Mouse (Mus musculus) neutrophil, adult 5-6 weeks (primary cell): Measurements from ENCODE around the gene Trmt61a. TPM values are rescaled to one million over a fixed set of nuclear protein-coding genes. Genes with fewer than 3 reads are reported as not detected.

Experiments
- ATAC-seq: fragments of 151-379, 151-347 bp; 2 replicates; pipeline ENCODE4 v1.8.0; 2017; ENCODE audit warnings: mild to moderate bottlenecking, moderate TSS enrichment; ENCODE audit not compliant: insufficient number of reproducible peaks, poor library complexity, low FRiP score, severe bottlenecking; ENCODE audit errors: extremely low read depth
- total RNA-seq: library from RNA; stranded (forward); fragments of 200-1000 nt; gene quantifications from 2 replicates; pipeline ENCODE4 v1.2.3, GENCODE M21; 2017

Gene Trmt61a
- total RNA-seq, 1 experiment from 2014 or later, result 3.6 TPM

DNA sequence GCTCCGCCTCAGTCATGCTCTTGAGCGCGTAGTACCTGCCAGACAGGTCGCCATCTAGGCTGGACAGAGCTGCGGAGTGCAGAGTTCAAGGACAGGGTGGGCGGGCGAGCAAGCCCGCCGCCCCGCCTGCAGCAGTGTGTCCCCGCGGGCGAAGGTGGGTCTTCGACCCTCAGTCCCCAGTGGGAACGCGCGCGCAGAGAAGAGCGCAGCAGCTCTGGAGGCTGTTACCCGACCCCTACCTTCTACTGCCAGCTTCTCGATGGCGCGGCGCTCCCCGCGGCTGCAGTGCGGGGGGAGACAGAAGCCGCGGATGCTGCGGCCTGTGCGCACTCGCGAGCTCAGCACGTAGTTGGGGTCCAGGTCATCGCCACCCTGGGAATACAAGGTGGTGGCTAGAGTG is 6.9 kb upstream of the Trmt61a start:
- ATAC-seq, result no peak

DNA sequence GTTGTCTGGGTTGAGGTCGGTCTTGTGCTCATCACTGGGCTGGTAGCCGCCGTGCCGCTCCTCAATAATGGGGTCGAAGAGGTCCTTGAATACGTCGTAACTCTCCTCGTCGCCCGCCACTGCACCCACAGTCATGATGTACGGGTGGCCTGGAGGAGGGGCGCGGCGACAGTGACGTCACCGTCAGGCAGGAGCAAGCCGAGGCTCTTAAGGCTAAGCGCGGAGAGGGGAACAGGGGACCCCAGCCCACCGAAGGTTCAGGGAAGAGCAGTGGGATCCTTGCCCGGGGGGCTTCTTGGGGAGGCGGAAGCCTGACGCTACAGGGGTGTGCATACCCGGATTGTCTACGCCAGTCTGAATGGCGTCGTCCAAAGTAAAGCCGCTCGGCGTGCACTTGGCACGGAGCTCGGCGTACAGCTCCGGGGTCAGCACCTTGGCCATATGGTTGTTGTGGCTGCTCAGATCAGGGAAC is 6.4 kb upstream of the Trmt61a start:
- peak; percentile 21; the same call in 1 of the 2 replicates for ATAC-seq

DNA sequence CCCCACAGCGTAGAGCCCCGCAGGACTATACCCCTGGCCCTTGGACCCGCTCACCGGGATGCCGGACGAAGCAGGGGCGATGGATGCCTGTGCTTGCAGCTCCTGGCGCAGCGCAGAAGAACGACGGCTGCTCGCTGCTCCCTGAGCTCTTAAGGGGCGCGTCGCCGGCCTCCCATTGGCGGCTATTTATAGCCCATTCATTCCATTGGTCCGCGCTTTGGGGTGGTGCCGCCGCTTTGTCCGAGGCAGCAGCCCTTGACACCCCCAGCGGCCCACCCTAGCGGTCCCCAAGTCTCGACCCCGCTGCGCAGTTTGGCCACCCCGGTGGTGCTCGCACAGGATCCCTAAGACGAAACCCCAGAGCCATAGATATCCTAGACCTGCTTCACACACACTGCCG is 5.7 kb upstream of the Trmt61a start, which contains the start of gene Ckb:
Gene Ckb, minus strand, starts transcription at position 163 of the 400 bp plus-strand sequence.
- ATAC-seq, result no peak

DNA sequence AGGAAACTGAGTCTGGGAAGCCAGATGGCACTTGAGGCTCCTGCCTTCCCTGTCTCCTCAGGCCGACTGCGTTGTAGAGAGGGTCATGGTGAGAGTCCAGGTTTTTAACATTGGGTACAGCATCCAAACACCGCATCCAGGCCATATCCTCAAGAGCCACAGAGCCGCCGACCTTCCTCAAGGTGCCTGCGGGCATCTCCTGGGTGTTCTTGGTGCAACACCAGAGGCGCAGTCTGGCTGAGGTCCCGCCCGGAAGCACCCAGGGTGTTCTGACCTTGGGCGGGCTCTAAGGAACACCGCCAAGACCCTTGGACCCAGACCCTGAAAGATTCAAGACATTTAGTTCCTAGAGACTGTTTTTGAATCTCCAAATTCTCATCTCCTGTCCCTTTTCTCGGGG is 5.3 kb upstream of the Trmt61a start:
- ATAC-seq, result no peak

DNA sequence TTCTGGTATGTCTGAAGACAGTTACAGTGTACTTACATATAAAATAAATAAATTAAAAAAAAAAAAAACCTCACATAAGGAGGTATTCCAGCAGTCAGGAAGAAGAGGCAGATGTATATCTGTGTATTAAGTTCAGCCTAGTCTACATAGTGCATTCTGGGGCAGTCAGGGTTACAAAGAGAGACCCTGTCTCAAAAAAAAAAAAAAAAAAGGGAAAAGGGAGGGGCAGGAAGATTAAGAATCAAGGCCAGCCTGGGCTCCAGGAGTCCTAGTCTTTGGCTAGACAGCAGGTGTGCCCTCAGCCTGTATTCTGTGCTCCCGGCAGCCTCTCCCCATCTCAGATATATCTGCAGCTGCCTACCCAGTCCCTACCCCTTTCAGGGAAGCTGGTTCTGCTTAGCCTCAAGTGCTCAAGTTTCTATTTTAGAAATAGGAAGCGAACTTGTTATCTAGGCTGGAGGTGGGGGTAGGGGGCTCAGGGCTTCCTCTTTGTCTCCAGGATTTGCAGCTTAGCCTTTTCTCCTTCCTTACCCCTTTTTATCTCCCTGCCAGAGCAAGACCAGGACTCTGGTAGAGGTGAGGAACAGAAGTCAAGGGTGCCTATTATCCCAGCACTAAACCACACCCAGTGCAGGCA is 2.9 kb upstream of the Trmt61a start:
- no peak for ATAC-seq

DNA sequence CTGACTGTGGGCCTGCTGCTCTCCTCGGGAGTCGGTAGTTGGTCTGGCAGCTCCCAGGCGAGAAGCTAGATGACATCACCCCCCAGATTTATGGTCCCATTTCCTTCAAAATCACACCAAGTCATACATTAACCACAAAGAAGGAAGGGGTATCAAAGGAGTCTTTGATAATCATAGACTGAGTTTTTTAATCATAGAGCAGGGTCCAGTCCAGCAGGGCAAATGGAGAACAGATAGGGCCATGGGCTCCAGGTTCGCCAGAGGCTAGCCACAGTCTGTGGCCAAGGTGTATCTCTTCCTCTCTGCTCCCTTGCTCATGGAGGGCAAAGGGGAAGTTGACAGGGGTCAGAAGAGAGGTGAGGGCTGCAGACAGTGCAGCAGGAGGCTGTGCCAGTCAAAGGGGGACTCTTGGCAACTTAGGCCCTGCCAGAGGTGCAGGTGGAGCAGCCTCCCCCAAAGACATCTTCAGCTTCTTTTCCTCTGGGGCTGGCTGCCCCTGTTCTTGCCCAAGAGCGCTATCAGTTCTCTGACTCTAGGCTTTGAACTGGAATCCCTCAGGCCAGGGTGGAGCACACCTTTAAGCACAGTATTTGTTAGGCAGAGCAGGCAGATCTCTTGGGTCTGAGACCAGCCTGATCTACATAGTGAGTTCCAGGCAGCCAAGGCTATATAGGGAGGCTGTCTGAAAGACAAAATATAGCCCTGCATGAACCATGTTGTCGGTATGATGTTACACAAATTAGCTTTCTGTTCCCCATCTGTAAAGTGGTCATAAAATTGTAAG is 1.9 kb upstream of the Trmt61a start:
- ATAC-seq, result no peak

DNA sequence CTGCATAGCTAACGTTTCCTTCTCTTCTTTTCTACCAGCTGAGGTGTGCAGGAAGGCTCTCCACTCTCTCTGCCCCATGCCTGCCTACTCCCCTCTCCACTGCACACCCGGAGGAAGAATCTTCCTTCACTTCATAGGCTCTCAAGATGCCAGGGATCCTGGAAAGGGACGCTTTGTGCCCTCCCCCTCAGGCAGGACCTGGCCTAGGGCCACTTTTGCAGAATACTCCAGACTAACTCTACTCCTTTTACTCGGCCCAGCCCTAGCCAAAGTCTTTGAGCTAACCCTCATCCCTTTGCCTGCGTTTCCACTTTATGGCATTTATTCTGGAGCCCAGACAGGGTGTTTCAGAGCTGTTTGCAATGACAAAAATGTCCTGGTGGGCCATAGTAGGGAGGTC is 484 bp upstream of the Trmt61a start:
- ATAC-seq, result no peak

DNA sequence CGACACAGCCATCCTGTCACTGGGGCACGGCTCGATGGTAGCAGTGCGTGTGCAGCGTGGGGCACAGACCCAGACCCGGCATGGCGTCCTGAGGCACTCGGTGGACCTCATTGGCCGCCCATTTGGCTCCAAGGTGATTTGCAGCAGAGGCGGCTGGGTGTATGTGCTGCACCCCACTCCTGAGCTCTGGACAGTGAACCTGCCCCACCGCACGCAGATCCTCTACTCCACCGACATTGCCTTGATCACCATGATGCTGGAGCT is 697 bp downstream of the Trmt61a start:
- no peak for ATAC-seq

DNA sequence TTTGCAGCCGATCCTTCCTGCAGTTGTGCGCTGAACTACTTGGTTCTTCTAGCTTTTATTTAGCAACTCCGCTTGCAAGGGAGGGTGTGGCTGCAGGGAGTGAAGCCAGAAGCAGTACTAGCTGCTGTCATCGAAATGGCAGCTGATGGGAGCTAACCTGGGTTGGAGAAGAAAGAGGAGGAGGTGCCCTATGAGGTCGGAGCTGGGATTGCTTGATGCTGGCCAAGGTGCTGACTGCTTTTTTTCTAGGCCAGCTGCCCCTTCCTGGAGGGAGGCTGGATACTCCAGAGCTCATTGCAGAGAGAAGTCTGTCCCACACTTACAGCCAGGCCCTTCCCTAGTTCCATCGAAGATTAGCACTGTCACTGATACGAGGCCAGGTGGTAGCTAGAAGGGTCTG is 1.1 kb downstream of the Trmt61a start:
- no peak for ATAC-seq

DNA sequence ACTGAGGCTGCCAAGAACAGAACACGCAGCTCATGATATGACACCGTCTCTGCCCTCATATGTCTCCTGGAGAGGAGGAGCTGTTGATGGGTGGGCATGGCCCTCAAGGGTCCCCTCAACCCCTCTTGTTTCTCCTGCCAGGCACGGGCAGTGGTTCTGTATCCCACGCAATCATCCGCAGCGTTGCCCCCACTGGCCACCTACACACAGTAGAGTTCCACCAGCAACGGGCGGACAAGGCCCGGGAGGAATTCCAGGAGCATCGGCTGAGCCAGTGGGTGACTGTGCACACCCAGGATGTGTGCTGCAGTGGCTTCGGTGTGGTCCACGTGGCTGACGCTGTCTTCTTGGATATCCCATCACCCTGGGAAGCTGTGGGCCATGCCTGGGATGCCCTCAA is 2.8 kb downstream of the Trmt61a start:
- ATAC-seq, result no peak

DNA sequence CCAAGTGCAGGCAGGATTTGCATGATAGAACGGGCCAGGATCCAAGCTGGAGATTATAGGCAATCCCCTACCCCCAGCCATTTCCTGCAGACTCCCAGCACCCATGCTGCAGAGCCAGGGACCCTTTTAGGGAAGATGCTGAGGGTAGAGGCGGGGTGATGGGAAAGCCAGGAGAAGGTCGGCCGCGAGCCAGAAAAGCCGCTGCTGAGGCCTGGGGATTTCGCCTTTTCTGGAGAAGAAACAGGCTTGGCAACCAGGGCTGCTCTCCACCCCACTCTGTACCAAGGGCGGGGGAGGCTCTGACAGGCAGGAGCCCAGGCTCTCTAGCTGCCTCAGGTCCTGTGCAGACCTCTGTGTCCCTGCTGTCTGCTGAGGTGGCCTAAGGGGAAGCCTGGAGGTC is 3.4 kb downstream of the Trmt61a start:
- ATAC-seq, result no peak

DNA sequence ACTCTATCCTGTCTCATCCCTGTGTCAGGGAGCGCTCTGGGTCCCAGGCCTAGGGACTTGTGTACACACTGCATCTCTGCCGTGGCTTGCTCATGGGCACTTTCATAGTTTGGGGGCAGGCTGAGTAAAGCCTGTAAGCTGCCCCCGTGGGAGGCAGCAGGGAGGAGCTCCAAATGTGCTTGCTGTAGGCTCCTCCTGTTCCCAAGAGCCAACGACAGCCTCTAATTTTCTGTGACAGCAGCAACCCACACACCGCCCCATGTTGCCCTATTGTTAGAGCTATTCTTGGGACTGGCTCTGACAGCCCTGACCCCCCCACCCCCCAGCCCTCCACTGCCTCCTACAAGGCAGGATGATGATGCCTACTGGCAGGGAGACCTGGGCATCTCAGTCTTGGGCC is 4.1 kb downstream of the Trmt61a start:
- no peak for ATAC-seq

DNA sequence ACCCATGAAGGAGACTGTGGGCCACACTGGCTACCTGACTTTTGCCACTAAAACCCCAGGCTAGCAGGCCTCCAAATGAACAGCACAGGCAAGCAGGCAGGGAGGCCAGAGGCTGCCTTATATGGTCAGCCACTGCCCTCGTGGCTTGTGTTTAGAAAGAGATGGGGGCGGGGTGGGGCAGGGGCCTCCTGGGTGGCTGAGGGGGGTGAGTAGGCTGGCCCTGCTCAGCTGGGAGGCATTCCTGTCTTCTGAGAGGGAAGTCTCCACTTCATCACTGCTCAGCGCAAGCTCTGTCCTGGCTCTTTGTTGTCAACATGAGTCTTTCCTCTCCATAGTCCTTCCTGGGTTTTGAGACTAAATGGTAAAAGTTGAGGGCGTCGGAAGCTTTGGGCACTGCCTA is 4.9 kb downstream of the Trmt61a start:
- ATAC-seq, result no peak

DNA sequence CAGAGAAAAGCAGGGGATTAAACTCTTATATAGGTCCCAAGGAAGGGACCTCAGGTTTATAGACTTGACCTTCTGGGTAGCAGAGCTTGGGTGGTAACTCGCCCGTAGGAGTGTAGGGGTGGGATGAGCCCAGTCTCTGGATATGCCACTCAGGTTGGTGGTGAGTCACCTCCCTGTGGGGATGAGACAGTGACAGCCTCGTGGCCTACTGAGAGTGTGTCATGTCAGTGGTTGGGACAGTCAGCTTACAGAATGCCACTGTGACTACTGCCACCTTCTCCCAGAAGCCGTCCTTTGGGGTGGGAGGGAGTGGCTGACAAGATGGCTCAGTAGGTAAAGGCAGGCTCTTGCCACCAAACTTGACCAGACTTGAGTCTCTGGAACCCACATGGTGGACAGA is 8.5 kb downstream of the Trmt61a start:
- no peak for ATAC-seq

DNA sequence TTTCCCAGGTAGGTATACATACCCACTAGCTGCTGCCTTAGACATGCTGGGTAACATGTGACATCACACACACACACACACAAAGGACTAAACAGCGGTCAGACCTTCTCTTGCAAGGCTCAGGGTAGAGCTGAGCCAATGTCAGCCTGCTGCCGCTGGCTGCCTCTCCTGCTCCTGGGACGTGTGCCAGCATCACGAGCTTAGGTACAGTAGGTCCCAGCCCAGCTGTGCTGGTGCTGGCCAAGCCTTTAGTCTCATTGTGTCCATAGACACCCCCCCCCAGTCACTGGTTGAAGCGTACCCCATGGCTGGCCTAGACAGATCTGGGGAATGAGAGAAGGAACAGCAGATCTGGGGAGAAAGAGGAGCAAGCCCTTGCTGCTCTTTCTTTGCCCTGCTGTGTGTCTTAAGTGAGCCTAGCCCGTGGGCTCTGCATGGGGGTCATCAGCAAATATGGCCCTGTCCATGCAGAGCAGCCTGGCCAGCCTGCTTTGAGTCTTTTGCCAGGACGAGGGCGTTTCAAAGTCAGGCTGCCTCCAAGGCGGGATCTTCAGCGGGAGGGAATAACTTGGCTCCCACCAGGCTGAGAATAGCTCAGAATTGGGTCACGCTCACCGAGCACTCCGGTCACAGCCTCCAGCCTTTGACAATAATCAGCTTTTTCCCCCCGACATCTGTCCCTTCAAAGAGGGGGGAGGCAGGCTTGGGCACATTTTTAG is 9.6 kb downstream of the Trmt61a start:
- ATAC-seq, result no peak

DNA sequence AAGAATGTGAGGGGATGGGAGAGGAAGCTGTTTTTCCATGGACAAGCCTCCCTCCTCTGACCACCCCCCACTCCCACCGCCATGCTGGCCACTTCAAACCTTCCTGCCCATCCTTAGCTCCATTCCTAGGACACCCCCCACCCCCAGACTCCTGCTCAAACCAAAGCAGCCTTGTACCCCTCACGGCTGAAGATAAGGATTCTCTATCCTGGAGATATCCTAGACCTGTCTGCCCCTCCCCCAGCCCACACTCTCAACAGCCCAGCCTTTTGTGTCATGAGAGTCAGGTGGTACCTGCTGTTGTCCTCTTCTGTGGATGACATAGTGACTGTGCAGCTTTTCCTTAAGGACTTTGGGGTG is 10.1 kb downstream of the Trmt61a start:
- no peak for ATAC-seq

DNA sequence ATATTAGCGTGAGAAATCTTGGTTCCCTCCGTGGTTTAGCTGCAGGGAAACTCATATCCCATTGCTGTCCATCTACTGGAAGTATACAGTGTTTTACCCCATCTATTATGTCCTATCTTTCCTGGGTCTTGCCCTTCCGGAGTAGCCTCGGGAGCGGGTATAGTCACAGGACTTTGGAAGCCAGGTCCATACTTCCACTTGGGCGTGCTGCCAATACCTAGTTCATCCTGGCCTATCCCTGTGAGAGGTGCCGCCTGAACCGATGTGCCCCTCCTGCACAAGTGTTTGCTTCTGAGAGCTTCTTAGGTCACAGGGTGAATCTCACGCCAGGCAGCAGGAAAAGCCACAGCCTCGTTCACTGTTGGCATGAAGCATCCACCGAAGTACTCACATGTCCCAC is 11.5 kb downstream of the Trmt61a start:
- ATAC-seq, result no peak

DNA sequence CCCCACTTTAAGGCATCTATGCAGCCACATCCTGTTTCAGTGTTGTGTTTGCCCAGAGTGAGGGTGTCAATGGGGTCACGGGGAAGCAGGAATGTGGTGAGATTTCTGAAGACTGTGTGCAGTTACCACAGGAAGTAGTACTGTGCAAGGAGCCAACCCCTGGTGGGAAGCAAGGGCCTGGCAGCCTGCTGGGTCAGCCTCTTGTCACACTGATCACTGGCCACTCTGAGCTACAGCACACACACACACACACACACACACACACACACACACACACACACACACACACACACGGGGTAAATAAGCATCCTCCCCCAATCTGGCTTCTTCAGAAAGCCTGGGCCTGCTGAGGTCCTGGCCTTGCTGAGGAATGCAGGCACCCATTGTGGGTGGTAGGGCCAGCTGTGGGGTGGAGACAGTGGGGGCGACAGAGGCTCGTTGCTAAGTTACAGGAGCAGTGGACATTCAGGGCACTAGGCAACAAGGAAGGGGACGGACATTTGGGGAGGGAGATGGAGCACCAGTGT is 13.5 kb downstream of the Trmt61a start:
- ATAC-seq, result peak; percentile 33; the same call in 1 of the 2 replicates

DNA sequence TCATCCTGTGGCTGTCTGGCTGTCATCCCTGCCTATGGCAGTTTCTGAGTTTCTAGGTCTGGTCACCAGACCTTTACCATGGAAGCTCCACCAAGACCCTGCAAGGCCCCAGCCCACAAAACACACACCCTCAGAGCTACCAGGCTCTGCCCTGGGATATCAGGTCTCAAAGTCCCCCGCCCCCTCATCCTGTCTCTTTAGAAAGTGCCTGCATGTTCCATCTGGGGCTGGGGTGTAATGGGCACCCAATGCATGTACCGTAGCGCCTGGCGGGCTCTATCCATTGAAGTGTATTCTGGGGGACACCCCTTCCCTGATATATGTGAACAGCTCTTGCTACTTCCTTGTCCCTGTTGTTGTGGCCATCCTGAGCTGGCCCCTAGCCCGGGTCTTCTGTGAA is 15.0 kb downstream of the Trmt61a start:
- no peak for ATAC-seq
